Mouse (Mus musculus): Measurements from ENCODE around the gene Arid1b.

Gene Arid1b

GRCm38 (mm10) chr17:5210891-5211290 is 216.8 kb downstream of the Arid1b start:
- no peak for DNase-seq (ENCODE audit: low read depth)

- no peak for DNase-seq (ENCODE audit: low read depth)
These were observed 218.0 kb downstream of the Arid1b start for GRCm38 (mm10) chr17:5212166-5212565.

GRCm38 (mm10) chr17:5213441-5213840 is 219.3 kb downstream of the Arid1b start:
- no peak for DNase-seq (ENCODE audit: low read depth)

- no peak for DNase-seq (ENCODE audit: low read depth)
These were observed 221.2 kb downstream of the Arid1b start for GRCm38 (mm10) chr17:5215352-5215751.

DNA sequence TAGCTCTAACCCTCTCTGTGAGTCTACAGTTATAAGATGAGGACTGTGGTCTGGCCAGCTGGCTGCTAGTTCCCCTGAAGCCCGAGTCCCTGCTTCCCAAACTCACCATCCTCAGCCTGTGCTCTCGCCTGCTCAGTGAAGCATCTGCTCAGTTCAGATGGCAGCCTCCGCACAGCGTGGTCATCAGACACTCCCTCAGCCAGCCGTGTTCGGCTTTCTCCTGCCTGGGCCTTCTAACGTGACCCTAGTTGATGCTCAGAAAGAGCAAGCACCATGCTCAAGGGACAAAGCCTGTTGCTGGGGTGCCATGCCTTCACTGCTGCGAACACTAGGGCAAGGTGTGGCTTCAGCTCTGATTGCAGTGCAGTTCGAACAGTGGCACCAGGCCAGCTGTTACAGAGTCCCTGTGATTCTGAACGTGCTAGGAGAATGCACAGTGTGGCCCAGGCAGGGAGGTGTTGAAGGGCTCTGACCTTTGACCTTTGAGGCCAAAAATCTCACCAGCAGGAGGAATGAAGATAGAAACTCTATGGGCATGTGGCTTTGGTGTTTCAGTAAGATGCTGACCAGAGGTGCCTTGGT is 222.9 kb downstream of the Arid1b start:
- DNase-seq (ENCODE audit: low read depth) = no peak

- no peak for DNase-seq (ENCODE audit: low read depth)
These were observed 224.0 kb downstream of the Arid1b start for GRCm38 (mm10) chr17:5217852-5218845.

DNA sequence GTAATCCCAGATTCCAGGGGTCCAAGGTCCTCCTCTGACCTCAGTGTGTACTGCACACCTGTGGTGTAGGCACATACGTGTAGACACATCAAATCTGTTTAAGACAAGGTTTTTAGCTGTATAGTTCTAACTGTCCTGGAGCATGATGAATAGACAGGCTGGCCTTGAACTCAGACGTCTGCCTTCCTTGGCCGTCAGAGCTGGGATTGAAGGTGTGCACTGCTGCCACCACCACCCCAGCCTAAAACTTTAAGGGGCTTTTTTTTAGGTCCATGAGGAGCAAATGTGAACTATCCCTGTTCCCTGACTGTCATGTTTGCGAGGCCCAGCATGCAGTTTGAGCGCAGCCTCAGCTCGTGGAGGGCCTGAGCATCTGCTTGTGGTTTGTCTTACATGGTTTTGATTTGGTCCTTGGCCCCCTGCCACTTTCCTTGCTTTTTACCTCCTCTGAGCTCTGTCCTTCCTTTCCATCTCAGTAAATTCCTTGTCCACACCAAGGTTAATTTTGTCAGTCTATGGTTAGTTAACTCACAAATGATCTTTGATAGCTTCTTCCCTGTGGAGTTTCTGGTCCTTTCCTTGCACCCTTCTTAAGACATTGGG is 224.9 kb downstream of the Arid1b start:
- DNase-seq (ENCODE audit: low read depth) = peak; percentile 80

GRCm38 (mm10) chr17:5221041-5221440 is 226.9 kb downstream of the Arid1b start:
- DNase-seq (ENCODE audit: low read depth) = peak; percentile 49

GRCm38 (mm10) chr17:5221558-5221957 is 227.4 kb downstream of the Arid1b start:
- DNase-seq (ENCODE audit: low read depth) = no peak

DNA sequence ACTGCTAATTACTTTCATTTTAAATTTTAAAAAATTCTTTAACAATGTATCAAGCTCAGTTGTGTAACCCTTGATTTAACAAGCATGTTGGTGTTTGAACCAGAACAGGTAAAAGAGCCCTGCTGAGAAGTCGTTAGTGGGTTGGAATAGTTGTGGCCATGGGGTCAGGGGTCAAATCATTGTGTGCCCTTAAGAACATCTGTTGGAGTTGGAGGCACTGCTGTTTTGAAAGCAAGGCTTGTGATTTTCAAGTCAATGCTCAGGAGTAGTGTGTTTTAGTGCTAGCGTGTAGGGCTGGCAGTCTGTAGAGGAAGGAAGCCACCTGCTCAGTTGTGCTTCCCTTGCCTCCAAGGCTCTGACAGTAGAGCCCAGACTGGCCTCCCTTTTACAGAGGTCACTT is 228.7 kb downstream of the Arid1b start:
- no peak for DNase-seq (ENCODE audit: low read depth)

- DNase-seq (ENCODE audit: low read depth) = no peak
These were observed 230.8 kb downstream of the Arid1b start for GRCm38 (mm10) chr17:5224932-5225331.

- no peak for DNase-seq (ENCODE audit: low read depth)
These were observed 233.0 kb downstream of the Arid1b start for GRCm38 (mm10) chr17:5227136-5227535.

DNA sequence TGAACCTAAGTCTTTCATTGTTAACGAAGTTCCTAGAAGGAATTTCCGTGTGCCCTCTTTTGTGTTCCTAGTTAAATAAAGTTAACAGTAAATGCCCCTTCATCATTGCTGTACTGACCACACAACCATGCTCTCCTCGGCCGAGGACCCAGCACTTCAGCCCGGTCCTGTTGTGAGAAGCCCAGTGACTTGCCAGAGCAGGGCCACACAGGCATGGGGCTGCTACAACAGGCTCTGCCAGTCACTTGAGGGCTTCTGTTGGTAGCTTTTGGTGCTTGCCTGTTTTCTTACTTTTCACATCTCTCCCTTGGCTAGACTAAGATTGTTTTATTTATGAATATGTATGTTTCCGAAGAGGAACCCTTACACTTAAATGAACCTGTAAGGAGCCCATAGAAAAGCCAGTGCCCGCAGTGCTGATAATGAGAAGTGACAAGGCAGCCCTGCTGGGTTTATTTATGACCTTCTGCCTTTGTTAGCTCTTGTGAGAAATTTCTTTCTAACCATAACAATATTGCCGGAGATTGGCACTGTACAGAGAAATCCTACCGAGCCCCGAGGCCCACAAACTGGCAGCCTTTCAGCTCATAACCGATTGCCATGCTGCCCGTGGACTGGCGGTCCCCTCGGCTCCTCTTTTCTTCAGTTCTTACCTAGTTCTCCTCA is 234.0 kb downstream of the Arid1b start:
- DNase-seq (ENCODE audit: low read depth) = no peak

DNA sequence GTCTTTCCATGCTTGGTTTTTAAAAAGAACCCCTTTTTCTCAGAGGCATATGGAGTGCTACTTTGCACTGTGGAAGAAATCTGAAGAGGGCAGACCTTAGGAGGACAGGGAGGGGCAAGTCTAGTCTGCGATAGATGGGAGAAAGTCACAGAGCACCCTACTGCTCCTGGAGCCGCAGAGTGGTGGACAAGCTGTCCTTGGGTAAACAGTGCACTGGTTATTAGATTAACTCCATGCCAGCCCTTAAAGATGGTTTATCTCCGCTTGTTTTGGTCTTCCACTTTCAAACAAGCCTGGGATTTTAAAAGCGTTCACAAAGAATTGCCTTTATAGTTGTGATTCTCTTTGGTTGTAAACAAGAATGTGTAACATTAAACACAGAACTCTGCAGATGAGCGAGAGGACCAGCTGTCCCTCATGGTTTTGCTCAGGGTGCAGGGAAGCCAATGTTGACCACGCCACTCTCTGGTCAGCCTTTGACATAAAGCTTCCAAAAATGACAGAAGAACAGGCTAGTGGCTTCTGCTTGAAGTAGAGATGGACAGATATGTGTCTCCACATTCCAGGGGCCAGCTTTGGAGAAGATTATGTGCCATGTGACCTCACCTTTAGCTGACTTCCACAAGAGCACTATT is 234.6 kb downstream of the Arid1b start:
- no peak for DNase-seq (ENCODE audit: low read depth)

- no peak for DNase-seq (ENCODE audit: low read depth)
These were observed 235.9 kb downstream of the Arid1b start for GRCm38 (mm10) chr17:5230063-5230462.

GRCm38 (mm10) chr17:5232180-5232579 is 238.0 kb downstream of the Arid1b start:
- no peak for DNase-seq (ENCODE audit: low read depth)

DNA sequence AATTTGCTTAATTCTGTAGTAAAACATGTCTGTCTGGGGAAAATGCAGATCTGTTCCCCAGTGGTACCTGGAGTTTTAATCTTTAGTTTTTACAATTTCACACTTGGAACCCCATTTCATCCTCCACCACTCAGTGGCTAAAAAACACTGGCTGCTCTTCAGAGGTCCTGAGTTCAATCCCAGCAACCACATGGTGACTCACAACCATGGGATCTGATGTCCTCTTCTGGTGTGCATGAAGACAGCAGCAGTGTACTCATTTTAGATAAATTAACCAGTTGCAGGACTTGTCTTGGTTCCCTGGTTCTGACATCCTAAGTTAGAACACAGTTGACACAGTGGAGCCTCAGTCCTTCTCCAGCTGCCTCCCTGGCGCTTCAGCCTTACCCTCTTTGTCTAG is 239.9 kb downstream of the Arid1b start:
- DNase-seq (ENCODE audit: low read depth) = peak; percentile 54

DNA sequence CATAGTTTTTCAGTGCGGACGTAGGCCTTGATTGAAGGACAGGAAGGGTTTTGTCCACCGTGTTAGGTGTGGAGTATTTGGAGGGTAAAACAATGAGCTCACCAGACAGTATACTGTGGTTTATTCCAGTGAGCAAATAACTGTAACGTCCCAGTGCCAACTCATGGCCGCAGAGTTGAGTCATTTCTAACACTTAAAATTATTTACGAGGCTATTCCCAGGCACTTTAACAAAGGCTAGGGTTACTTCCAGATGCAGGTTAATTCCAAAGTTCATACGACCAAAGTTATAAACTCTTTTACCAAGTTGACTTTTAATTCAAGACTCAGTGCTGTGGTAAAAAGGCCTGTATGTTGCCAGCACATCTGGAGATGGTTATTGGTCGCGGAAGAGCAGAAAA is 240.9 kb downstream of the Arid1b start:
- DNase-seq (ENCODE audit: low read depth) = peak; percentile 86

GRCm38 (mm10) chr17:5237765-5238164 is 243.6 kb downstream of the Arid1b start:
- peak; percentile 74 for DNase-seq (ENCODE audit: low read depth)

- no peak for DNase-seq (ENCODE audit: low read depth)
These were observed 244.5 kb downstream of the Arid1b start for GRCm38 (mm10) chr17:5238387-5239245.

GRCm38 (mm10) chr17:5244526-5244925 is 250.4 kb downstream of the Arid1b start:
- DNase-seq (ENCODE audit: low read depth) = no peak
